Mouse (Mus musculus): Measurements from ENCODE around the gene Sorcs2.

Gene Sorcs2

DNA sequence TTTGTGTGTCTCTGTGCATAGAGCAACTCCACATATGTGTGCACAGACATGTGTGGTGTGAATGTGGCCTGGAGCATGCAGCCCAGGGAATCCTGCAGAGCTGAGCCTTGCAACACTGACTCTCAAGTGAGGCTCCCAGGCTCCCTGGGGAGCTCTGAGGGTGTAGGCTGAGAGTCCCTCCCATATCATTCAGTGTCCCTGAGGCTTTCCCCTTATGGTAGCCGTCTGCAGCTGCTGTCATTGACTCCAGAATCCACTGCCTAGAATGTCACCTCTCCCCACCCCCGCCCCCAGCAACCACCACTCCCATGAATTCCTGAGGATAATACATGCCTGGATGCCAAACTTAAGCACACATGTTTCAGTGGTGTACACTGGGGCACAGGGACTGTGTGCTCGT, 269.4 kb downstream of the Sorcs2 start:
- DNase-seq (ENCODE audit: low spot score in 2 of 2): peak in 1 of 2 experiments; percentile 23

DNA sequence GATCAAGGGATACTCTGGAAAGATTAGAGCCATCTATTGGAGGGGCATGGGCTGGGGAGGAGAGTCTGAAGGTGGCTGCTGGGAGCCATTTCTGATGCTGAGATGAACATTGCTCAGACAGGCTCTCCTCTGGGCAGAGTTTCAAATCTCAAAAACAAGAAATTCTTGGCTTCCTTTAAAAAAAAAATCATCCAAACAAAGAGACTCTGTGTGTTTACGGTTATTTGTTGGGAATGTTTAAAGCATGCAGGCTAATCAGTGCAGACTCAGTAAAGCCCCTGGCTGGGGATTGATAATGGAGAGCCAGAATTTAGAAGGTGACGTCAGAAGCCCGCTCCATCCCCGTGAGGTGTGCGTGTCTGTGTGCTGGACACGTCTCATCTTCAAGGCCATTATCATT, 272.9 kb downstream of the Sorcs2 start:
- no peak for DNase-seq (ENCODE audit: low spot score in 2 of 2)

DNA sequence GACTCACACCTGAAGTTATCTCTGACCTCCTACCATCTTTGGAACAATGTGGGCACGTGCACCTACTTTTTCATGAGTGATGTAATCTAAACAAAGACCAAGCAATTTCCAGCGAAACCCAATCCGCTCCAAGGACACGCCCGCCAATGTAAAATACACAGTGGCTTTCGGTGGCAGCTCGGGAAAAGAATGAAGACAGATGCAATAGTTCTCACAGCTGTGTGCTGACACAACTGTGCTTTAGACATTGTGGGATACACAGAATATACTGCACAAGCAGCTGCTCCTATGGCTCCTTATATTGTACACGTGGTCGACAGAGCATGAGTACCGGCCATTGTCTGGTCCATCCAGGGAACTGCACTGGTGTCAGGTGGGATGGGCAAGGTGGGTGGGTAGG, 275.0 kb downstream of the Sorcs2 start:
- no peak for DNase-seq (ENCODE audit: low spot score in 2 of 2)

DNA sequence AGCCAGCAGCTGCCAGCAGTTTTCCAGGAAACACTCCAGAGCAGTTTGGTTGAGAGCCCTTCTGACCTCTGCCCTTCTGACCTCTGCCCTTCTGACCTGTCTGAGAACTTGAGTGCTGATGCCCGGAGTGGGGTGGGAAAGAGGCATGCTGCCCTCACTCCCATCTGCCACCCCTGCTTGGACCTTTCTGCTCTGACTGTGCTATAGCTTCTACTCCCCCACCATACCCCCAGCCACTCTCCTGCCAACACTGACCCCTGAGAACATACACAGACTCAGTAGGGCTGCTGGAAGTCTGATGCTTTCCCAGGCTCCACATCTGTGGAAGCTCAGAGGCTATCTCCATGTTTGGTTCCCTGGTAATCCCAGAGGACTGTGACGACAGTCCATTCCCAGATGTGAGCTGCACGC, 277.0 kb downstream of the Sorcs2 start:
- DNase-seq (ENCODE audit: low spot score in 2 of 2): peak; percentile 44 to 56

DNA sequence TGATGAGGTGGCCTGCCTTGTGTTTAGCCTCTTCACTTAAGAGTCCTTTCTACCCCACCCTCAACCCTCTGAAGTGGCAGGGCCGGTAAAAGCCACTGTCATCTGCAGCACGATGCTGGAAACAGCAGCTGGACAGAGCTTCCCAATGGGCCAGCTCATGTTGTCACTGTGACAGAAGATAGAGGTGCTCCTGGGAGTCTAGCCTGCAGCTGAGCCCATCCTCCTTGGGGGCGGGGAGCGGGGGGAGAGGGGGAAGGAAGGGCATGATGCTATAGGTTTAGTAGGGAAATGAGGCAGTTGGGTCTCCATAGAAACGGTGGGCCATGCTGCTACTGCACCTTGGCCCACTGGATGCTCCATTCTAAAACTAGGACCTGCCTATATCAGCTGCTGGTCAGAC, 279.9 kb downstream of the Sorcs2 start:
- DNase-seq (ENCODE audit: low spot score in 2 of 2): no peak

DNA sequence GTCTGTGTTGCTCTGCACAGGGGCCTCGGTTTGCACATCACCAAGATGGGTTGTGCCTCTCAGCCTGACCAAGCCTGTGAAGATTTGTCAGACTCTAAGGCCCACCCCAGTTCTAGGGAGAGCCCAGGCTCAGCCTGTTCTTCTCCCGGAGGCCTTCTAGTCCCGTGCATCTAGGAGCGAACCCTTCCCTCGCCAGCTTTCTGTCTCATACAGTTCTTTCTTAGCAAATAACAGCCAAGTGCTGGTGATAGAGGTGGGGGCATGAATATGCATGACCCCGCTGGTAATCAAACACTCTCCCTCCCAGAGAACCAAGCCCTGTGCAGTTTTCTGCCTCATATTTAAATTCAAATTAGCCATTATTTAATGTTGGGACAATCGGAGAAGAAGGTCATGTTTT, 282.4 kb downstream of the Sorcs2 start:
- no peak for DNase-seq (ENCODE audit: low spot score in 2 of 2)

DNA sequence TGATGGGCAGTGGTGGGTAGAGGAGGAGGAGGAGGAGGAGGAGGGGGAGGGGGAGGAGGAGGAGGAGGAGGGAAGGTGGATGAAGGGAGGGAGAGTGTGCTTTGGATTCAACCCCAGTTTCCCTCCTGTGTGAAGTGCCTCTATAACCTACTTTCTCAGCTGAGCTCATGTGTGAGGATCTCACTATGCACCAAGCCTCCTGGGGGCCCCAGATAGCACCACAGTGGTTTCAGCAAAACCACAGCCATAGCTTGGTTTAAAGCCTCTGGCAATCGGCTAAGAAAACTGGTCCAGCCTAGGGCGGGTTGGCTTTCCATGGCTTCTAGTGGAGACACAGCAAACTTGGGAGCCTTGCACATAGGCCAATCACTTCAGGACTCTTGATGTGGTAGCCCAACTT, 284.2 kb downstream of the Sorcs2 start:
- no peak for DNase-seq (ENCODE audit: low spot score in 2 of 2)

DNA sequence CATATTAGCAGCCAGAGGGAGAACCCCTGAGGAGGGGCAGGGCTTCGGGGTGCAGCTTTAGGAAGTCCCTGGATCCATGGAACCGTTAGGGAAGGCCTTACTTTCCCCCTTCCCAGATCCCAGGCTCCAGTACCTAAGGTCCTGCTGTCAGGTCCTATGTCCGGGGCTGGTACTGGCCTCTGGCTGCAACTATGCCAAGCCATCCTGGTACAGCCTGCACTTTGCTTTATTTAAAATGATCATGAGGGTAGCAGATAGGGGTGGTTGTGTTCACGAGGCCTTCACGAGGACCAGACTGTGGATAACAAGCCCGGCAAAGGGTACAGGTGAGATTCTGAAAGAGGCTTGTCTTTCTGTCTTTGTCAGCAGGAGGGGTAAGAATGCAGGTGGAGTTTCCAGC, 285.2 kb downstream of the Sorcs2 start:
- DNase-seq (ENCODE audit: low spot score in 2 of 2): no peak

DNA sequence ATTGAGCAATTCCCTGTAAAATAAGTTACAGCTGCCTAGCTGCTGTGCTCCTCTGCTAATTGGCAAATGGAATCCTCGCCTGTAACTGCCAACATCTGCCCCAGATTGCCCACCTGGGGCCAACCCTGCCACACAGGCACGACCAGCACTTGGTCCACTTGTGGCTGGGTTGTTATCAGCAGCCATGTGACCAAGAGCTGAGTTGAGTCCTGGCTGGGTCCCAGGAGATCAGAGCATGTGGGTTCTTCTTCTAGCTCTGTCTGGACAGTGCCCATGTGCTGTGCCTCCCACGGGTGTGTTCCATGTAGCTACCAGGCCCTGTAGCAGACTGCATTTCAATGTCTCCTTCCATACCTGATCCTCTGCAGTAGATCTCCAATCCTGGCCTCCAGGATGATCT, 286.4 kb downstream of the Sorcs2 start:
- DNase-seq (ENCODE audit: low spot score in 2 of 2): peak; percentile 32 to 57

DNA sequence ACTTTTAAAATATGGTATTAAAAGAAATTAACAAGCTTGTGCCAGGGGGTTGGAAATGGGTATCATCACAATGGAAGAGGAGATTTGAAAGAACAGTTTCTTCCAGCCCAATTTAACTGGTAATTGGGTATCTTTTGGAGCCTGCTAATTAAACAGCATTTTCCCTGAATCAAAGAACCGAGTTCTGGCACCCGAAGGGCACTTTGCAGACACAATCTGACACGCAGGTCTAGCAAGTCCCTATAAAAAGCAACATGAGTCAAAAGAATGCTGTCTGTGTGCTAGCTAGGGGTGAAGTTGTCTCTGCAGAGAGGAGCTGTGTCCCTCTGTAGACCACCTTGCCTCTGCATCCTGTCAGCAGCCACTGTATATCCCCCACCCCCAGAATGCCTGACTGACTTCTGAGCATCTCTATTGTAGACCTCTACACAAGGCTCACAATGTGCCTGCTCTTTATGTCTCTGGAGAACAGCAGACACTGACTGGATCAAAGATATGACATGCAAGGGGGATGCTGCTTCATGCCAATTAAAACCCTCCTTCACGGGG, 289.5 kb downstream of the Sorcs2 start:
- no peak for DNase-seq (ENCODE audit: low spot score in 2 of 2)

DNA sequence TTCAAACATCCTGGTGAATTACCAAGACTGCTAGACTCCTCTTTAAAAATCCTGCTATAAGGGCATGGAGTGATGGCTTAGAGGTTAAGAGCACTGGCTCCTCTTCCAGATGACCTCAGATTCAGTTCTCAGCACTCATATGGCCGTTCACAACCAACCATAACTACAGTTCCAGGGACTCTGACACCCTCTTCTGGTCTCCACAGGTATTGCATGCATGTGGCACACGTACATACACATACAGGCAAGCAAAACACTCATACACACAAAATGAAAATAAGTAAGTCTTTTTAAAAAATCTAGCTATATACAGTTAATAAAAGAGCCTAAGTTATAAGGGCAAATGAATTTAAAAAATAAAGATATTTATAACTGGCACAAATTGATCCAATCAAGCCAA, 294.5 kb downstream of the Sorcs2 start:
- DNase-seq (ENCODE audit: low spot score in 2 of 2): no peak

DNA sequence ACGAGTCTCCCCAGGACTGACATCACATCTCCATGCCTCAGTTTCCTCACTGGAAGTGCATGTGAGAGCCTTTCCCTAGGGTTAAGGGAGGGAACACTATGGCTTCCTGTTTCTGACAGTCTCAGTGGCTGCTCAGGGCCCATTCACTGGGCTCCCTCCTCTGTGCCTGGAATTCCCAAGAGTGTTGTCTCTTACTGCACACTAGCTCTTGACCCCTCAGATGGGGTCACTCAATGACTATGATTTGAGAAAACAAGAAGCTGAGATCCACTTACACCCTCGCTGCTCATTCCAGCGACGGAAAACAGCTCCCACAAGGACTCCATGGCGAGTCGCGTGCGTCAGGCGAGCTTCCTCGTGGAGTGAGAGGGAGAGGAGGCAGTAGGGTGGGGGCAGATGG, 296.8 kb downstream of the Sorcs2 start:
- DNase-seq (ENCODE audit: low spot score in 2 of 2): peak; percentile 24 to 41

DNA sequence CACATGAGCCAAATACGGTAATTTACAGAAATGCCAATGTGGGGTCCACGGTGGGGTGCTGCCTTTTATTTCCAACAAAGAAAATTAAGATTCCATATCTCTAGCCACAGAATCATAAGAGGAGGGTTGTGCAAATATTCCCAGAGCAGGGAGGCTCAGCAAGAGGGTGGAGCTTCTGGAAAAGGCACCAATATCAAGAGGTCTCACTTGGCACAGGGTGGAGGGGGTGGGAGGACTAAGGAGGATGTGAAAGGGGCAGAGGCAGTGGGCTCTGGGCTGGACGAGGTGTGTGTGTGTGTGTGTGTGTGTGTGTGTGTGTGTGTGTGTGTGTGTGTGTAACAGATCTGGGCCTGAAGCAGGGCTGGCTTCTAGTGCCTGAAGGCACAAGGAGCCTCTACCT, 297.5 kb downstream of the Sorcs2 start:
- no peak for DNase-seq (ENCODE audit: low spot score in 2 of 2)

DNA sequence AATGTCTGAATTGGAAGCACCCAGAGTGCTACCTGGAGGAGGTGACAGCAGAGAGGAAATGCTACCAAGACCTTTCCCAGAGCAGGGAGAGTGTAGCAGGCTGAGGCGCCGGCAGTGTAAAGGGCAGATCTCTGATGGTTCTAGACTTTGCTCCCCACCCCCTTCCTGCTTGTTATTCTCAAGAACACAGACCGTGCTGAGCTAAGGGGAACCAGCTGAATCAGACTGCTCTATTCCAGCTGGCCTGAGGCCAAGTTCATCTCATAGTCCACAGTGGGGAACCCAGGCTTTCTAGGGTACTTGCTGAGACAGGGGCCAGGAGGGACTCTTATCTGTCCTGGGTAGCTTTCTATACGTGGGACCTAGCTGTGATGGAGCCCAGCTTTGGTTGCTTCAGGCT, 298.3 kb downstream of the Sorcs2 start:
- DNase-seq (ENCODE audit: low spot score in 2 of 2): no peak

DNA sequence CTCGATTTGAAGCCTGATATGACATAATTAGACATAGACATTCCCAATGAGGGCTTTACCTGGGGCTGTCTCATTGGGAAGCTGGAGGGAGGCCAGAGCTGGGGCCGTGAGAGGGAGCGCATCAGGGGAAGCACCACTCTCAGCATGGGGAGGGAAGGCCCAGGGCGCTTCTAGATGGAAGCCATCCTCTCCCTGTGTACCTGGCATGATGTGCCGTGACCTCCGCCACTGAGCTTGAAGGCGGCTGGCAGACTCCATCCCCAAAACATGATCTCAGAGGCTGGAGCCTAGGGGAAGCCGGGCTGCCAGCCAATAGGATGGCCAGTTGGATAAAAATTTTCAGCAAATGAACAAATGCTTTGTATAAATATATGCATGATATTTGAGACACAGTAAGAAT, 301.9 kb downstream of the Sorcs2 start:
- no peak for DNase-seq (ENCODE audit: low spot score in 2 of 2)

DNA sequence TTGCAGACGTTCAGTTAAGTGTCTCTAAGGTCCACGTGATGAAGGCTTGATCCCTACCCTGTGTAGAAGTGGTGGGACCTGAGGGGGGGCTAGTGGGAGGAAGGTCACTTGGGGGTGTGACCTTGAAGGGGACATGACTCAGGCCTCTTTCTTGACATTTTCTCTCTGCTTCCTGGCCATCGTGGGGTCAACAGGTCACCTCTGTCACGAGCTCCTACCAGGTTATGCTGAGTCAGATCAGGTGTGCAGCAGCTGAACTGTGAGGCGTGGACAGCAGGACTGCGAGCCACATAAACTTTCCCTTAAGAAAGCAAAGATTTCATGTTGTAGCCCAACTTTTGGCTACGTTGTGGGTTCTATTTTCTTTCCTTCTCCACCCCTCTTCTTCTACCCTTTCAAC, 307.9 kb downstream of the Sorcs2 start:
- DNase-seq (ENCODE audit: low spot score in 2 of 2): no peak

DNA sequence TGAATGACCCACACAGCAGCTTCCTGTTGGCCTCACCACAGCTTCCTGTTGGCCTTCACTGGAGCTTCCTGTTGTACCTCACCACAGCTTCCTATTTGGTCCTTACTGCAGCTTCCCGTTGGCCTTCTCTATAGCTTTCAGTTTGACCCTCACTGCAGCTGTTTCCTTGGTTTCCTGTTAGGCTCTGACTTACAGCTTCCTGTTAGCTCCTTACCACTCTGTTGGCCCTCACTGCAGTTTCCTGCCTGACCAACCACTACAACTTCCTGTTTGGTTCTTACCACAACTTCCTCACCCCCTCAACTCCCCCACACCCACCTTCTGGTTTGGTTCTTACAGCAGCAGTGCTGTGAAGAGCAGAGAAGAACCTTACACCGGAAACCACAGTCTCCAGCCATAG, 308.7 kb downstream of the Sorcs2 start:
- DNase-seq (ENCODE audit: low spot score in 2 of 2): peak in 1 of 2 experiments; percentile 41

DNA sequence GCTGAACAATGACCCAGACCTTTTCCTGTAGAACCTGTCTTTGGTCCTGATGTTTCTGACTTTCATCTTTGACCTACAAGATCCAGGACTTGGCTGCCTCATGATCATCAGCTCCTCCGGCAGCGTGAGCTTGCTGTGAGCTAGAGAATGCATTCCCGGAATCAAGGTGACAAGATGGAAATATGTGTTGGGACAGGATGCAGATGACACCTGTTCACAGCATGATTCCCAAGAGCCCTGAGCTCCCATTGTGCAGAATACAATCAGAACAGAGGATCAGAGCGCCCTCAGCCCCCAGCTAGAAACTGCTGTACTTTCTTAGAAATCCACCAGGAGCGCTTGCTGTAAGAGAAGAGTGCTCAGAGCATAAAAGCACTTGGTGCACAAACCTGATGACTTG, 311.0 kb downstream of the Sorcs2 start:
- no peak for DNase-seq (ENCODE audit: low spot score in 2 of 2)

DNA sequence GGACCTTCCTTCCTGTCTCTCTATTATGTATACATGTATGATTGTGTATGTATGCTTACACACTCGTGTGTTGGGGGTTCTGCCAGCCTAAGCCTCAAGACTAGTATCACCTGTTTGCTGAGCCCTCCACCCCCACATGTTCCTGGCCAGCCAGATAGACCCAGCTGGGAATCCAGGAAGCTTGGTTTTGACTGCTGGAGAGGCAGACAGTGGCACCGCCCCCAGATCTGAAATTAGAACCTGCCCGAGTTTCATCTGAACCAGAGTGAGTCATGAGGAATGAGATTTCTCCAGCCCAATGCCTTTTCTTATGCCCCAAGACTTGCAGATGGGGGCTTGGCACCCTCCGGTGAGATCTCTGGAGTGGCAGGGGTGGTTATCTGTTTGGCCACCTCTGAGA, 312.3 kb downstream of the Sorcs2 start:
- peak in 1 of 2 experiments; percentile 7 for DNase-seq (ENCODE audit: low spot score in 2 of 2)

DNA sequence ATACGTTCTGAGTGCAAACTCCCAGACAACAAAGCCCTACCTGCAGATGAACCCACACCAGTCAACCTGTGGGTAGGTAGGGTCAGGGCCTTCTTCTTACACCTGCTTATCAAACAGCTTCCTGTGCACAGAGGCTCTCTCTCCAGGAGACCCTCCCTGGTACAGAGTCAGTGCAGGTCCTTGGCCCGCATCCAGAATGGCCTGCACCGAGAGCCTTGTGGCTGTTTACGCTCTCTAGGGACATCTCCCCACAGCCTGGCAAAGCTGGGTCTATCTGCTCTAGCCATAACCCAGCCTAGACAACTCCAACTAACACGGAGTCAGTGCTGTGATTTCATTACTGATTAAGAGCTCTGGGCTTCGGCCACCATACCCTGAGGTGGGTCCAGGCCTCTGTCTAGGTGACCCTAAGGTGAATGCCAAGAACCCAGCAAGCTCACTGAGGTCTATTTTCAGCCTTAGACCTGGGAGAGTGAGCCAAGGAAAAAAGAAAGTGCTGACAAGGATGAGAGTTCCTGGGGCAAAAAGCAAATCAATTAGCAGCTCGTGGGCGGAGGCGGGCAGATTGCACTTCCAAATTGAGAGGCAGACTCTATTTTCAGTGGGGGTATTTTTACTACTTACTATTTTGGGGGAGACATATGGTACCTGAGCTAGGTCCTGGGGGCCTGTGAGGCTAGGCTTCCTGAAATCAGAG, 313.9 kb downstream of the Sorcs2 start:
- DNase-seq (ENCODE audit: low spot score in 2 of 2): peak; percentile 21 to 46

DNA sequence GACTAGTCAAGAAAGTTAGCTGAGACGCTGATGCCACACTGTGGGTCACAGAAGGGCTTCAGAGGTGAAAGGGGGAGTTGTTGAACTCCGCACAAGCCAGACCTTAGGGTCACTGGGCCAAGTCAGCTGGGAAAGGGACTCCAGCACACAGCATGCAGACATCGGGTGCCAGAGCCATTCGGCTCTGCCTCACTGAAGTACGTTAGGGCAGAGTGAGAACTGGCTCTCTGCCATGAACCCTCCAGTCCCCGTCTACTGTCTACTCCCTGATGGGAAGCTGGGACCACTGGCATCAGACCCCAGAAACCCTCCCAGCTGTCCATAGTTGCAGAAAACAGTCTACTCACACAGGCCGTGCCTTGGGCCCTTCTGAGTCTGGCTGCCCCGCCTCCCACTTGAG, 316.9 kb downstream of the Sorcs2 start:
- no peak for DNase-seq (ENCODE audit: low spot score in 2 of 2)

DNA sequence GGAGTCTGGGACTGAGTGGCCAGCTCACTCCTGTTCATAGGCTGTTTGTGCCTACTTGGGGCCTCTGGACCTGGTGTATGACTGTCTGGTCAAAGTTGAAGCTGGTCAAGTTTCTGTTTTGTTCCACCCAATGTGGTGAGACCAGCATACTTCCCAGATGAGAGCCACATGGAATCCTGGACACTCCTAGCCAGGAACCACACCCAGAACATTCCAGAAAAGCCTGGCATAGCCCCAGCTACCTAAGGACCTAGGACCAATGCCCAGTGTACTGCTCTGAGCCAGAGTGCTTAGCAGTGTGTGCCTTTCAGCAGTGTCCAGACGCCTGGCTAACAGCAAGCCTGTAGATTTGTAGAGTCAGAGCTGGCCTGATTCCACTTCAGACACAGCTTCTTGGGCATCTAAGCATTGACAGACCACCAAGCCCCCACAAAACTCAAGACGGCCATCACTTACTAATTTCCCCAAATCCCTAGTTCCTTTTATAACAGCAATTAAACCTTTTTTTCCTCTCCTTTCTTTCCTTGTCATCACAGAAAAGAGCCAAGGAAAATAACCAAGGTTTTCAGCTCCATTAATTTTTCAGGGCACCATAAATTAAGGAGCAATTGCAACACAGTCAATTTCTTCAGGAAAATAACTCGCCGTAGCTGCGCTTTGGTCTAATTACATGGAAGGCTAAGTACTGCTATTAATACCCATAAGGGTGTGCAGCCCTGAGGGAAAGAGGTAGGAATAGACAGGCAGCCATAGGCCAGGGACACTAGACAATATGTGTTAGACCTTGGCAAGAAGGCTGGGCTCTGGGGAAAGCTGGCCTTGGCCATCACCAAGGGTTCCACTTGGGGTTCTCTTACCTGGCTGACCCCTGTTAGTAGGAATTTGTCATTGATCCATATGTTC, 322.5 kb downstream of the Sorcs2 start:
- DNase-seq (ENCODE audit: low spot score in 2 of 2): peak; percentile 66 to 76
